Mouse (Mus musculus): ENCODE data around the gene Traf3ip2. TPM values are rescaled to one million over a fixed set of nuclear protein-coding genes. Genes with fewer than 3 reads are reported as not detected.

Traf3ip2 gene
- polyA plus RNA-seq, 1 experiment from 2014 or later, result 12.6 TPM

DNA sequence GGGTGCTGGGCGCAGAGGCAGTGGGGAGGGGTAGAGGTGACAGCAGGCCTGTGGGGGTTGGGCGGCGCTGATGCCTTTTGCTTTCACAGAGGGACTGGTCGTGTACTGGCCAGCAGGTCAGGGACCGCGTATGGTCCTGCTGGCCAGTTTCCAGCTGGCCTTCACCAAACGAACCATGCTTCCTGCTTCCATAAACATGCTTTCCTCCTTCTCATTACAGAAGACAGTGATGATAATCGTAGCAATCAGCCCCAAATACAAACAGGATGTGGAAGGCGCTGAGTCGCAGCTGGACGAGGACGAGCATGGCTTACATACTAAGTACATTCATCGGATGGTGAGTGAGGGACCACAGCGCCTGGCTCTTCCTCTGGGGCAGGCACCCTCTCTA is 33.9 kb downstream of the Traf3ip2 start:
- no peaks in the 10 kb centered on the region for H3K9me3 ChIP-seq
- no peaks in the 10 kb centered on the region for H3K27me3 ChIP-seq (ENCODE audit: insufficient read depth, poor library complexity, severe bottlenecking)
- WGBS, result 38% methylated on average over 14 of the region's 14 CpGs
- H3K27ac ChIP-seq, result peak overlapping the region; percentile 52
- H3K4me3 ChIP-seq, result no peak overlapping the region
- no peak for DNase-seq (ENCODE audit: low spot score)
- H3K36me3 ChIP-seq, result peaks cover 68% of the 10 kb centered on the region
- H3K4me1 ChIP-seq, result peaks cover 16% of the 10 kb centered on the region

DNA sequence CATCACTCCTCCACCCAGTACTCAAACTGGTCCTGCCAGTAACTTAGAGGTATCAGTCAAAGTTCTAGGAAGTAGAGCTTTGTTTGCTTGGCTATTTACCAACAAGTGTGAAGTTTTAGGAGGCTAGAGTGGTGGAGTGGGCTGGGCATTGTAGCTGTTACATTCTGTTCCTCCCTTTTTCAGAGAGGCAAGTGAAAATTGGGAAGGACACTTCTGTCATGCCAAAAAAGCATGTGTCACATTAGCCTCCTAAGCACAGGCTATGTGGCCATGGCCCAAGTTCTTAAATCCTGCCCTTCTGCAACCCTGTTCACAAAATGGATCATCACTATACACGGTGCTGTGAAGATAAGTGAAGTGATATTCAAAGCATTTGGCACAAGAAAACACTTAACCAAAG is 34.4 kb downstream of the Traf3ip2 start:
- Histone ChIP-seq H3K27ac (no peak overlapping the region), H3K27me3 (ENCODE audit: insufficient read depth, poor library complexity, severe bottlenecking) (no peaks in the 10 kb centered on the region), H3K4me3 (no peak overlapping the region), H3K36me3 (peaks cover 70% of the 10 kb centered on the region), H3K9me3 (no peaks in the 10 kb centered on the region), H3K4me1 (peaks cover 16% of the 10 kb centered on the region)
- no peak for DNase-seq (ENCODE audit: low spot score)
- 61% methylated on average over 1 of the region's 1 CpGs for WGBS

DNA sequence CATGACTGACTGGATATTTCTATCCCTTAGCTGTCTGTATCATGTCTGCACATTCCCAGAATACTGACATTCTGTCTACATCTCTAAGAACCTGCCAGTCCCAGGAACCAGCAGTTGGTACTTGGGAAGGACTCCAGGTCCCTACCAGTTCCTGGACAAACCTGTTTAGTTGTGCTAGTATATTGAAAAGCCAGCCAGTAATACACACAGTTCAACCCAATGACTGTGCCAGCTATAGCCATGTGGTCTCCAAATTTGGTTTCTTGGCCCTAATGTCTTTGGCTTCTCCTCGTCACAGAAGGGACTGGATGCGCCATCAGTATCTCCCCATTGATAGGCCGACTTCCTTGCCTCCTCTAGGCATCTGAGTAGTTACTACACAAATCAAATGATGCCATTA is 35.5 kb downstream of the Traf3ip2 start:
- peaks cover 16% of the 10 kb centered on the region for H3K4me1 ChIP-seq
- DNase-seq (ENCODE audit: low spot score), result no peak
- H3K36me3 ChIP-seq, result peaks cover 60% of the 10 kb centered on the region
- H3K27me3 ChIP-seq (ENCODE audit: insufficient read depth, poor library complexity, severe bottlenecking), result no peaks in the 10 kb centered on the region
- WGBS, result 93% methylated on average over 3 of the region's 3 CpGs
- no peak overlapping the region for H3K27ac ChIP-seq
- H3K9me3 ChIP-seq, result no peaks in the 10 kb centered on the region
- H3K4me3 ChIP-seq, result no peak overlapping the region

DNA sequence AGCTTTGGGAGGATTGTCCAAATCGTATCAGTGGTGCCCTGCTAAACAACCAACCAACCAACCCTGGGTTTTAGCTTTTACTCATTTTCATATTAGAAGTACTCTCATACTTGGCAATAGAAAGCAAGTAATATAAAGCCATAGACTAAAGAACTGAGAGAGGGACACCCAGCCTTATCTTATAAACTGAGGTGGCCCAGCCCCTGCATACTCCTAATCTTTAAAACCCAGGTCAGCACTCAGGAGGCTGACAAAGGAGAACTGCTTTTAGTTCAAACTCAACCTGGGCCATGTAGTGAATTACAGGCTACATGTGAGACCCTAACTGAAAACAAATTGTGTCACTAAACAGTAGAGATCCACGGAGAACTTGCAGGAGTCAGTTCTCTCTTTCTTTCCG is 36.8 kb downstream of the Traf3ip2 start:
- Histone ChIP-seq H3K27ac (no peak overlapping the region), H3K4me1 (peaks cover 25% of the 10 kb centered on the region), H3K36me3 (peaks cover 59% of the 10 kb centered on the region), H3K4me3 (no peak overlapping the region), H3K27me3 (ENCODE audit: insufficient read depth, poor library complexity, severe bottlenecking) (no peaks in the 10 kb centered on the region), H3K9me3 (no peaks in the 10 kb centered on the region)
- DNase-seq (ENCODE audit: low spot score), result no peak
- 95% methylated on average over 3 of the region's 3 CpGs for WGBS

DNA sequence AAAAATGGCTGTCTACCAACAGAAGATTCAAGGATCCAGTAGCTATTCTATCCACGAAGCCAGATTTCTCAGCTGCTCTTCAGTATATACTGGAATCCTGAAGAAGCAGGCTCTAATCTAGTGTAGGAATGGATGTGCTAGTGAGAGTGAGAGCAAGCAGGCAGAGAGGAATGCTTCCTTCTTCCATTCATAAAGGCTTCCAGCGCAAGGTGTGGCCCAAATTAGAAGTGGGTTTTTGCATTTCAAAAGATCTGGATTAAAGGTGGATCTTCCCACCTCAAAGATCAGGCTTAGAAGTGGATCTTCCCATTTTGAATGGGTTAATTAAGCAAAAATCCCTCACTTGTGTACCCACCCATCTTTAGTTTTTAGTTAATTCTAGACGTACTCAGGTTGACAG is 37.6 kb downstream of the Traf3ip2 start:
- no peak overlapping the region for H3K27ac ChIP-seq
- 95% methylated on average over 3 of the region's 3 CpGs for WGBS
- peaks cover 25% of the 10 kb centered on the region for H3K4me1 ChIP-seq
- no peak overlapping the region for H3K4me3 ChIP-seq
- H3K9me3 ChIP-seq, result no peaks in the 10 kb centered on the region
- H3K27me3 ChIP-seq (ENCODE audit: insufficient read depth, poor library complexity, severe bottlenecking), result no peaks in the 10 kb centered on the region
- peaks cover 57% of the 10 kb centered on the region for H3K36me3 ChIP-seq
- no peak for DNase-seq (ENCODE audit: low spot score)

DNA sequence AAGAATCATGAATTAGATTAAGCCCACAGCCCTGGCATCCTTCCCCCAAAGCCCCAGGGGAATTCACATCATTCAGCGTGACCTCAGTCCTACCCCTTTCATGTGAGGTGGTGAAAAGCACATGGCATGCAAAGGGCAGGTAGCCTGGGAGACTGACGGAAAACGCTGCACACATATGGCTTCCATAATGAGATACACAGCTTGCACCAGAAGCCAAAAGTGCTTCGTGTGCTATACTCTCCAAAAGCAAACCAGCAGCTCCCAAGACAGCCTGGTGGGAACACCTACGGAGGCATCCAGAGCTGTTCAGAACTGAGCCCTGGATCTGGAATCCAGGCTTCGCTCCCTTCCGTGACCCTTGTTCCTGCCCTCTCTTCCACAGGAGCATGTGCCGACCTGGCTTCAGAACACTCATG is 41.3 kb downstream of the Traf3ip2 start:
- no peaks in the 10 kb centered on the region for H3K9me3 ChIP-seq
- WGBS, result 62% methylated on average over 8 of the region's 8 CpGs
- no peak overlapping the region for H3K27ac ChIP-seq
- H3K4me1 ChIP-seq, result peaks cover 29% of the 10 kb centered on the region
- H3K27me3 ChIP-seq (ENCODE audit: insufficient read depth, poor library complexity, severe bottlenecking), result no peaks in the 10 kb centered on the region
- no peak for DNase-seq (ENCODE audit: low spot score)
- peaks cover 38% of the 10 kb centered on the region for H3K36me3 ChIP-seq
- no peak overlapping the region for H3K4me3 ChIP-seq

DNA sequence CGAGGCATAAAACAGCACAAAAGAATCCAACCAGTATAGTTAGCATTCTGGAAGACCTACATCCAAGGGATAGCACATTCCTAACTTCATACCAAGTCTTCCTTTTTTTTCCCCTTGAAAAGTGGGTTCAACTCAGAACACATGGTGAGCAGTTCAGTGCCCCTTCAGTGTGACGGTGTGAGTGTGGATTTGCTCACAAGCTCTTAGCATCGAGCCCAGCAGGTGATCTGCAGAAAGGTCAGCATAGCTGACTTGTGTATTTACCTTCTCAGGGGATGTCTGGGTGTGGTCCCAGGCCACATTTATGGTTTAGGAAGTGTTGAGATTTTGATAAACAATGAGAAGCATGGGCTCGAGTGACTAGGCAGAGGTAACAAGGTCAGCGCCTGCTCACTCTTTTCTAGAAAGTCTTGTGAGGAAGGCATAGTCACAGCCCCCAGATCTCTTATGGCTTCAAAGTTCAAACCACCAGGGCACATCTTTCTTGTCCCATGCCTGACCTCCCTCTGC is 46.2 kb downstream of the Traf3ip2 start:
- H3K9me3 ChIP-seq, result no peaks in the 10 kb centered on the region
- no peaks in the 10 kb centered on the region for H3K27me3 ChIP-seq (ENCODE audit: insufficient read depth, poor library complexity, severe bottlenecking)
- peaks cover 14% of the 10 kb centered on the region; the same call in 1 of the 2 replicates for H3K36me3 ChIP-seq
- peak overlapping the region; percentile 89 for H3K27ac ChIP-seq
- H3K4me3 ChIP-seq, result 0 out of 2 replicates have a peak overlapping the region, but pooled peaks have one; percentile 2
- peaks cover 59% of the 10 kb centered on the region for H3K4me1 ChIP-seq
- 22% methylated on average over 5 of the region's 5 CpGs for WGBS
- no peak for DNase-seq (ENCODE audit: low spot score)

DNA sequence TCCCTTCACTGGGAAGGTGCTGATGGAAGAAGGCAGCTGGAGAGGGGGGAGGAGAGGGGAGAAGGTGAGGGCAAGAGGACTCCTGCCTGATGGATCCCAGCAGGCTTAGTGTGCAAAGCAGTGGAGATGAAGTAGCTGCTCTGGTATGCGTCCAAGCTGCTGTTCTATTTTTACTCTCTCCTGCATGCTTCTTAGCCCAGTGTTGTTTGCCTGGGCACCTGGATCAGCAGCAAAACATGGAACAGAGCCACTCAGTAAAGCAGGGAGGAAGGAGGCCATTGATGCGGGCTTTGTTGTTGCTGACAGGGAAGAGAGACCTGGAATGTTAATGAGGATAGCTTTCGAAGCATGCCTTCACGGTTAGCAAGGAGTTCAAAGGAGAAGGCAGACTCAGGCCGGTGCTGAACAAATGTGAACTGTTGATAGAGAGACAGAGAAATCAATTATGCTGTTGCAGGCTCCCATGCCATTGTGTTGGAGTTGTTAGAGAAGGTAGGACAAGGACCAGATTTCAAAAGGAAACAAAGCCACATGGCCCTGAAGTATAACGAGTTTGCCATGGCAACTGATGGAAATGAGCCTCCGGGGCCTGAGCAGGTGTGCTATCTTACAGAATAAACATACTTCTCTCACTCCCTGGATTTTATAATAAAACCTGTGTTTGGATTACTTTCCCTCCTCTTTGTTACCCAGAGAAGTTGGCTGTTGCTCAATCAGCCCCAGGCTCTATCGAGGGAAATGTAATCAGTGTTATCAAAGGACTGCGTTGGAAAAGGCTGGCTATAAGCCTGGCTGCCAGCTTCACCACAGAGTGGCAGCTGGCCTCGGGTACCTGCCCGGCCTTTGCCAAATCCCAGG is 46.9 kb downstream of the Traf3ip2 start:
- H3K27me3 ChIP-seq (ENCODE audit: insufficient read depth, poor library complexity, severe bottlenecking), result no peaks in the 10 kb centered on the region
- H3K4me1 ChIP-seq, result peaks cover 61% of the 10 kb centered on the region
- H3K4me3 ChIP-seq, result peak overlapping the region; percentile 23; the same call in 1 of the 2 replicates
- H3K36me3 ChIP-seq, result peaks cover 9% of the 10 kb centered on the region; the same call in 1 of the 2 replicates
- H3K27ac ChIP-seq, result peak overlapping the region; percentile 89
- 9% methylated on average over 11 of the region's 11 CpGs for WGBS
- DNase-seq (ENCODE audit: low spot score), result peak; percentile 94
- no peaks in the 10 kb centered on the region for H3K9me3 ChIP-seq

DNA sequence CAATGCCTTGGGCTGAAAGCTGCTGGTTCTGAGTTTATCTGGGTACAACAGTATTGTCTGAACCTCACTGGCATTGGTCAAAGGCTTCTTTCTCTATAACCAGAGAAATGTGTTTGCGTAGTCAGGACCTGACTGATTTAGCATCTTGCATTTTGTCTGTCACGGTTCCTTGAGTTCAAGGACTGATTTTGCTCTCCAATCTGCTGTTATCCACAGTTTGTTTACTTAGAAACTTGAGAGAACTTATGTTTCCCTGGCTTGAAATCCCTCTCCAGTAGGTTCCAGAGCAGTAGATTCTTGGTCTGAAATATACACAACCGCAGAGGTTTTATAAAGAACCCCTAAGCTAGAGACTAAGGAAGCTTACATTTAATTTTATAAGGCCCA is 47.5 kb downstream of the Traf3ip2 start:
- Histone ChIP-seq H3K4me3 (no peak overlapping the region), H3K36me3 (peaks cover 7% of the 10 kb centered on the region; the same call in 1 of the 2 replicates), H3K27me3 (ENCODE audit: insufficient read depth, poor library complexity, severe bottlenecking) (no peaks in the 10 kb centered on the region), H3K4me1 (peaks cover 67% of the 10 kb centered on the region), H3K9me3 (no peaks in the 10 kb centered on the region), H3K27ac (peak overlapping the region; percentile 89)
- WGBS, result 55% methylated on average over 3 of the region's 3 CpGs
- DNase-seq (ENCODE audit: low spot score), result no peak

DNA sequence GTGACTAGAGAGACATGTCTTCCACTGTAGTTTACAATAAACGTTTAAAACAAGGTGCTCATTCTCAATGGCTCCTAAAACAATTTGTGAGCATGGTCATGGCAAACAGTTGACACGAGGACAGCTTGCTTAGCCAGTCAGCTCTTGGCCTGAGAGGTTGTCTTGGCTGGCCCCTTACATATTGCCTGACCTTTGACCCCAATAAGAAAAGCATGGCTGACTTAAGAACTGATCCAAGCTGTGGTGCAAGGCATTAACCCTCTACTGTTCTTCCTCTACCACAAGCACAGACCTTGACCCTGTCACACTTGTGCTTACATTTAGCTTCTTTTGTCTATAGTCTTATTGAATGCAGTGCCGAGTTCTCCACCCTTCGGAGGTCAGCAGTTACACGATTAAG is 48.0 kb downstream of the Traf3ip2 start:
- peaks cover 71% of the 10 kb centered on the region for H3K4me1 ChIP-seq
- WGBS, result 72% methylated on average over 5 of the region's 5 CpGs
- no peak for DNase-seq (ENCODE audit: low spot score)

DNA sequence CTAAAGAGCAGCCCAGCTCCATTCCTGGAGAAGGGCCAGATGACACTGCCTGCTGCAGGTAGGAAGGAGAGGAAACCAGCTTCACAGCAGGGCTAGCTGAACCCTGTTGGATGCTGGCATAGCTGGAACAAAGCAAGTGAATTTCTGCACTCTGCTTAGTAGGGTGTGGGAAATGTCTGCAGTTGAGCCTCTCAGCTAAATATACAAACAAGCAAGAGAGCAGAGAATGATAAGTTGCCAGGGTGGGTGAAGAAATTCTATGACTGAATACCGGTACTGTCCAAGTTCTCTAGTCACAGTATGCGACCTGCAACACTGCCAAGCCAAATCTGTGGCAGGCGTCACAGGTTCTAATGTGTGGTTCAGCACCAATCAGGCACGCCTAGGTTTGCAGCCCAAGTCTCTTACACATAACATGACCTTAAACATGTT is 52.4 kb downstream of the Traf3ip2 start:
- WGBS, result 69% methylated on average over 4 of the region's 4 CpGs
- Histone ChIP-seq H3K36me3 (peaks cover 6% of the 10 kb centered on the region; the same call in 1 of the 2 replicates), H3K27ac (peak overlapping the region; percentile 49; the same call in 1 of the 2 replicates), H3K27me3 (ENCODE audit: insufficient read depth, poor library complexity, severe bottlenecking) (no peaks in the 10 kb centered on the region), H3K9me3 (no peaks in the 10 kb centered on the region), H3K4me3 (no peak overlapping the region), H3K4me1 (peaks cover 46% of the 10 kb centered on the region)
- no peak for DNase-seq (ENCODE audit: low spot score)

More for the DNA sequence above, 48.0 kb downstream of the Traf3ip2 start:
- peaks cover 6% of the 10 kb centered on the region; the same call in 1 of the 2 replicates for H3K36me3 ChIP-seq
- H3K27ac ChIP-seq, result peak overlapping the region; percentile 89
- H3K27me3 ChIP-seq (ENCODE audit: insufficient read depth, poor library complexity, severe bottlenecking), result no peaks in the 10 kb centered on the region
- no peak overlapping the region for H3K4me3 ChIP-seq
- H3K9me3 ChIP-seq, result no peaks in the 10 kb centered on the region

DNA sequence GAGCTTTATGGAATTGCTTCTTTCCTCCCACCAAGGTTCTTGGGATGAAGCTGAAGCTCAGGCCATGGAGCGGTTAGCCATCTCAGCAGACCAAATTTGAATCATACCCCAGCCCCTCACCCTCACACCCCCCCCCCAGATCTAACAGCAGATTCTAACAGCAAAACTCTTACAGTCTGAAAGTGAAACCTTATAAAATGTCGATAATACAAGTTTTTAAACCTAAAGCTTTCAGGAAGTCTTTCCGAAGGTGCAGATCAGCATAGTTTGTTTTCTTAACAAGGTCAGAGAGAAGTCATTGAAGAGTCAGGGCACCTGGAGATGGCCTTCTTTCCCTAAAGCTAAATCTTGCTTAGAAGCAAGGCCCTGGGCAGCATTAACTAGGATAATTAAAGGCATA is 53.3 kb downstream of the Traf3ip2 start:
- 51% methylated on average over 3 of the region's 3 CpGs for WGBS
- Histone ChIP-seq H3K9me3 (no peaks in the 10 kb centered on the region), H3K4me1 (peaks cover 37% of the 10 kb centered on the region), H3K27ac (peak overlapping the region; percentile 69; the same call in 1 of the 2 replicates), H3K36me3 (peaks cover 9% of the 10 kb centered on the region; the same call in 1 of the 2 replicates), H3K27me3 (ENCODE audit: insufficient read depth, poor library complexity, severe bottlenecking) (no peaks in the 10 kb centered on the region), H3K4me3 (no peak overlapping the region)
- no peak for DNase-seq (ENCODE audit: low spot score)

DNA sequence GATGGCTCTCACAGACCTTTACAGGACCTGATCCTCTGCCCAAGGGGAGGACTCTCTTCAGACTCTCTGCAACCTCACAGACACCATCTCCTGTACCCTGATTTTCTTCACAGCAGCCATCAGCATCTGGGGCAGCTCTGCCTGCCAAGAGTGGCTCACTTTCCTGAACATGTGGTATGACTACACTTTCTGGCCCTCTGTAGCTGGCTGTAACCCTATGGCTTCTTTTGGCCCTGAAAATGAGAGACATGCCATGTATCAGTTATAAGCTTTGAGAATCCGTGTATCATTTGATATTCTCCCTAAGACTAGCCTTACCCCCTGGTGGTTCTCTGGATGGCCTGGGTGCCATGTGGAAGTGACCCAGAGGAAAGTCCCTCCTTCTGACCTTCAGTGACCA is 58.7 kb downstream of the Traf3ip2 start:
- no peaks in the 10 kb centered on the region for H3K9me3 ChIP-seq
- H3K27me3 ChIP-seq (ENCODE audit: insufficient read depth, poor library complexity, severe bottlenecking), result no peaks in the 10 kb centered on the region
- no peak overlapping the region for H3K4me3 ChIP-seq
- peaks cover 32% of the 10 kb centered on the region for H3K4me1 ChIP-seq
- peaks cover 3% of the 10 kb centered on the region; the same call in 1 of the 2 replicates for H3K36me3 ChIP-seq
- H3K27ac ChIP-seq, result no peak overlapping the region
- DNase-seq (ENCODE audit: low spot score), result no peak
- WGBS, result 79% methylated on average over 1 of the region's 1 CpGs

Measured in heart, embryonic 10.5 days (tissue).